Mouse (Mus musculus) CD4-positive, CD25-positive, alpha-beta regulatory T cell, adult 2 months (primary cell): ENCODE data around the gene Taar4.

Experiments
- DNase-seq: peaks from one replicate; pipeline ENCODE4 v3.0.0-alpha.2; 2012; ENCODE audit warnings: low read depth, low spot score

Gene Taar4

GRCm38 (mm10) chr10:23960444-23960915 lies at the start of gene Taar4:
Taar4 (plus strand) TSS chr10:23960494.
- DNase-seq = no peak

GRCm38 (mm10) chr10:23920056-23920455 lies 40.2 kb upstream of the Taar4 start, which contains the start of gene Taar1:
Taar1 (plus strand) TSS chr10:23920356.
- no peak for DNase-seq

- DNase-seq = no peak
Observed at GRCm38 (mm10) chr10:23922468-23922867, 37.8 kb upstream of the Taar4 start.

DNA sequence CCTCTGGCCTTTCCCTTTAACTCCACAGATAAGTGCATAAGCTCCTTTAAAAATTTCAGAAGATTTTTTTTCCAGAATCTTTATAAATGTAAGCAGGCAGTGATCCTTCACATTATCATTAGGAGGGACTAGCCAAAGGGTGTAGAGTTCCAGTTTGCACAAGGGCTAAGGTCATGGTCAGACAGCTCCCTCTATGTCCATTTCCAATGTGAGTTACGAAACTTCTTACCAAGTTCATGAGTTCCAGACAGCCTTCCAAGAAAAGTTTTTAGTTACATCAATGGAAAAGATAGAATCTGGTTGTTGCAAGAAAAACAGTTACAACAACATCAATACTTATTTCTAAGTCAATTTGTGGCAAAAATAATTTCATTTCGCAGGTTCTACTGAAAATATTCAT lies 36.4 kb upstream of the Taar4 start:
- DNase-seq = no peak

DNA sequence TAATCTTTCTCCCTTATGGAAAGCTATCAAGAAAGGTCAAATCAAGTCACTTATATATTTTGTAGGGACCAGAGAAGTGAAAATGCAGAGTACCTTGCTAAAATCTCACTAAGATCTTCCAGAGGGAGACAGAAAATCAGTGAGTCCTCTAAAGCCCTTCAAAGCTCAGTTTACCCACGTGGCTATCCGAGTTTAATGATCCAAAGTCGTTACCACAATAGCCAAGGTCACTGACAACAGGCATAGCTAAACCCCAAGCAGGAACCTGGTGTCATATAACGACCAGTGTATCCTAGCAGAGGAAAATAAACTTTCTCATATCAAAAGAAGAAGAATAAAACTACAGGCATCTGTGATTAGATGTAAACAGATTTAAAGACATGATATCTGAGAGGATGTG lies 22.7 kb upstream of the Taar4 start:
- no peak for DNase-seq

GRCm38 (mm10) chr10:23938312-23938711 lies 22.0 kb upstream of the Taar4 start, which contains the start of gene Taar2:
Taar2 (plus strand) TSS chr10:23938572.
- DNase-seq = no peak

GRCm38 (mm10) chr10:23942465-23942864 lies 17.8 kb upstream of the Taar4 start:
- peak; percentile 16 for DNase-seq

GRCm38 (mm10) chr10:23948026-23948425 lies 12.3 kb upstream of the Taar4 start:
- no peak for DNase-seq

DNA sequence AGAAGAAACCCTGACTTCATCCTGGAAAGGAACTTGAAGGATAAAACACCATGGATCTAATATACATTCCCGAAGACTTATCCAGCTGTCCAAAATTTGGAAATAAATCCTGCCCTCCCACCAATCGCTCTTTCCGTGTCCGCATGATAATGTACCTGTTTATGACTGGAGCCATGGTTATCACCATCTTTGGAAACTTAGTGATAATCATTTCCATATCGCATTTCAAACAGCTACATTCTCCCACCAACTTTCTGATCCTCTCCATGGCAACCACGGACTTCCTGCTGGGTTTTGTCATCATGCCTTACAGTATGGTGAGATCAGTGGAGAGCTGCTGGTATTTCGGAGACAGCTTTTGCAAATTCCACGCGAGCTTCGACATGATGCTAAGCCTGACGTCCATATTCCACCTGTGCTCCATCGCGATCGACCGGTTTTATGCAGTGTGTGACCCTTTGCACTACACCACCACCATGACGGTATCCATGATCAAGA lies 10.7 kb upstream of the Taar4 start, which contains the start of gene Taar3:
Gene Taar3 (plus strand): TSS at position 51 of the 498 bp plus-strand sequence.
- no peak for DNase-seq

DNA sequence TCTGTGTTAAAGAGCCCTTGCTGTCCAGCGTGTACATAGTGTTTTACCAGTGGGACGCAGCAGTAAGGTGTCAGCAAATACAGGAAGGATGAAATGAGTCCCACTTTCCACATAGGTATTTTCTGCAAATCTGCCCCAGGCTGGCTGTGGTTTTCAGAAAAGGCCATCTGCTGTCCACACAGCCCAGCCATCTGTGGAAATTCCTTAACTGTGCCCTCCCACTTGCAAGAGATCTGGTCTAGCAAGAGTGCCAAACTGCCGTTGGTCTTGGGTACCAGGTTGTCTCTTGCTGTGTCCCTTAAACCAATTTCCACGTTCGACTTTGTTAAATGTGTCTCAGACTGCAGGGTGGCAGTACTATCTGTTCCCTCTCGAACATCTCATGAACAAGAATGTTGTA lies 8.6 kb upstream of the Taar4 start:
- DNase-seq = no peak

- DNase-seq = no peak
Observed at GRCm38 (mm10) chr10:23959071-23959470, 1.2 kb upstream of the Taar4 start.

- no peak for DNase-seq
Observed at GRCm38 (mm10) chr10:23963444-23963843, 3.1 kb downstream of the Taar4 start.

GRCm38 (mm10) chr10:23964921-23965610 lies 4.8 kb downstream of the Taar4 start:
- DNase-seq = peak; percentile 1

GRCm38 (mm10) chr10:23970656-23971165 lies 10.4 kb downstream of the Taar4 start, which contains the start of gene Taar5:
Taar5 (plus strand) TSS chr10:23970706.
- no peak for DNase-seq

DNA sequence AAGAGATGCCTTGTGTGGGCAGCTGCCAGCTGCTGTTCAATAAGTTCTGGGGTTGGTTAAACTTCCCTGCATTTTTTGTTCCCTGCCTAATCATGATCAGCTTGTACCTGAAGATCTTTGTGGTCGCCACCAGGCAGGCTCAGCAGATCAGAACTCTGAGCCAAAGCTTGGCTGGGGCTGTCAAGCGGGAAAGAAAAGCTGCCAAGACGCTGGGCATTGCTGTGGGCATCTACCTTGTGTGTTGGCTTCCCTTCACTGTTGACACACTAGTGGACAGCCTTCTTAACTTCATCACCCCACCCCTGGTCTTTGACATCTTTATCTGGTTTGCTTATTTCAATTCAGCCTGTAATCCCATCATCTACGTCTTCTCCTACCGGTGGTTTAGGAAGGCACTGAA lies 11.0 kb downstream of the Taar4 start:
- DNase-seq = no peak

GRCm38 (mm10) chr10:23977958-23978357 lies 17.7 kb downstream of the Taar4 start:
- no peak for DNase-seq

DNA sequence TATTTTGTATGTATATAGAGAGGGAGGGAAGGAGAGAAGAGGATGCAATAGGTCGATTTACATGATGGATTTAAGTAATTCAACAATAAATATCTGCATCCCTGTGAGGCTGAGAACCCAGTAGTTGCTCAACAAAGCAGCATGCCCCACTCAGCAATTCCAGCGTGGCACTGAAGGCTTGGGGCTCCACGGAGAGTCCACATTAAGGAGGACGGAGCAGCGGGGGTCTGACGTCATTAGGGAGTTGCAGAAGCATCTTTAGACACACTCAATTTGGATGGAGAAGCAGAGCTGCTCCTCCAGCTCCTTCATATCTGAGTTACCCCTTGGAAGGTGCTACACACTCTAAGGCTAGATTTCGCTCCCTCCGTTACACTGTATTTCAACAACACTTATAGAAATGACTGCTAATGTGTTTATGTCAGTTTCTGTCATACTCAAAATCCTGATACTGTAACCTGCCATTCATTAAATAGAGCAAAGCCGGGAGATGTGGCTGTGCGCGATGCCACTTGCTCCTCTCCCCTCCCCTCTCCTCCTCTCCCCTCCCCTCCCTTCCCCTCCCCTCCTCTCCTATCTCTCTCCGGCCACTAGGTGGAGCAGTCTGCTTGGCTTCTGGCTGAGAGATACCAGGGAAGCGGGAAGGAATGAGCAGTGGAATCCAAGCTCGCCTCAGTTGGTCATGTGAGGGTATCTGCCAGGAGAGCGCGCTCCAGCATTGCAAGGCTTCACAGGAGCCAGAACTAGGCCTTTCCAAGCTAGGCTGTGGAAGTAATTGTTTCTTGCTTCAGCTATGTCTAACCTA lies 18.8 kb downstream of the Taar4 start:
- DNase-seq = peak; percentile 37

GRCm38 (mm10) chr10:23985546-23985945 lies 25.3 kb downstream of the Taar4 start, which contains the start of gene Taar6:
Taar6 (minus strand) TSS chr10:23985646.
- DNase-seq = no peak

- no peak for DNase-seq
Observed at GRCm38 (mm10) chr10:23986419-23986818, 26.1 kb downstream of the Taar4 start.

GRCm38 (mm10) chr10:23993381-23993780 lies 33.1 kb downstream of the Taar4 start, which contains the start of gene Taar7a:
Taar7a (minus strand) TSS chr10:23993481.
- no peak for DNase-seq

DNA sequence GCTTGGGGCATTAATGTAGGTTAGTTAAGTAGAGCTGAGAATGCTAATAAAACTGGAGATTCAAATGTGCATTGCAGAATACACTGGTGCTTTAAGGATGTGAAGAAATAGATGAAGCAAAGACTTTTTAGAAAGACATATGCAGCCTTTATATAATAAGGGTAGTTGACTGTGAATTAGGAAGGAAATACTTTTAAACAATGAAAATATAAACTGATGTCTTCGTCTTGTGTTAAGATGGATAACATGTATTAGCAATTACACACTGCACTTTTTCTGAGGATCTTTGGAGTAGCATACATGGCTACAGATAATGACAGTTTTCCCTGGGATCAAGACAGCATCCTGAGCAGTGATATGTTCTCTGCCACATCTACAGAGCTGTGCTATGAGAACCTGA lies 39.3 kb downstream of the Taar4 start, which contains the start of gene Taar7b:
Gene Taar7b (plus strand): TSS at position 301 of the 400 bp plus-strand sequence.
- DNase-seq = no peak

DNA sequence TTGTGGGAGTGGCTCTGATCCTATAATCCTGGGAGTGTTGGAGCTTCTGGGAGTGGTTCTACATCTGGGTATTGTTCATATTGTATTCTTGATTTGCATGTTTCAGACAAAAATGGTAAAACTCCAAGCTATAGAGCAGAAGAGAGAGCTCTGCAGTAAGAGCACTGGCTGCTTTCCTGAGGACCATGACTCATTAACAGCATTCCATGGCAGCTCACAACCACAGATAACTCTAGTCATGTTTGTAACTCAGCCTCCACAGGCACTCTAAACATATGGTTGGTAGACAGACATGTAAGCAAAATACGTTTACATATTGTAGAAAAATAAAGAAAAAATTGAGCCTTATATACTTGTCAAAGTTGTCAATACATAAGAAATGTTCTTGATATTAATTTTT lies 46.1 kb downstream of the Taar4 start:
- no peak for DNase-seq
